ENCODE assay signal across 14 mouse cellular contexts in the genomic region with DNA sequence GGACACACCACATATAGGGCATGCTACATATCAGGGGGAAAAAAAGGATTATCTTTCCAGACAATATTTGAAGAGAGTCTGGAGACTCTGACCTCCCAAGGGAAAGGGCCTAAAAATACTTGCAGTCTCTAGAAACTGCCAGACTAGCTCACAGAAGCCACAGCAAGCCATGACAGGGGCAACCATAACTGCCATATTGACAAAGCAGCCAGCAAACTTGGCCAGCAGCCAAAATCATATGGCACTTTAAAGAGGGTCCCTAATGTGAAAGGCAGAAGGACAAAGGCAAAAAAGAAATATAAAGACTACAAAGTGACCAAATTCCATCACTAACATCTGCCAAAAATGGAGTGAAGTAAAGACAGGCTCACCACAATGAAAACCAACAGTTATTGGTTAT.
"Had no signal": no experiment of that assay in that cellular context is flagged by ENCODE, and none has a peak within 500 bp of the region (broad histone marks: within the 10 kb centered on the region; RNA-seq: fewer than 3 reads in every experiment).

No protein-coding gene starts in this region.

- H3K4me1 ChIP-seq: neural tube, embryonic 13.5 days had no signal

- DNase-seq: kidney, adult 9 months; kidney, postnatal 36 days; layer of hippocampus, adult 9-11 months; layer of hippocampus, postnatal 36 days; lung, adult 18-20 months; lung, postnatal 10 days; right cerebral cortex, adult 18-20 months; right cerebral cortex, postnatal 25 days; thymus, postnatal 36 days had no signal

- H3K27me3 ChIP-seq: limb, embryonic 13.5 days; midbrain, embryonic 13.5 days; neural tube, embryonic 13.5 days had no signal

- H3K9ac ChIP-seq: limb, embryonic 13.5 days; liver, embryonic 14.5 days; midbrain, embryonic 13.5 days; neural tube, embryonic 13.5 days had no signal

- H3K4me3 ChIP-seq: limb, embryonic 13.5 days; midbrain, embryonic 13.5 days; neural tube, embryonic 13.5 days had no signal

- H3K36me3 ChIP-seq: limb, embryonic 13.5 days; midbrain, embryonic 13.5 days; neural tube, embryonic 13.5 days had no signal

- H3K9me3 ChIP-seq: limb, embryonic 13.5 days; midbrain, embryonic 13.5 days; neural tube, embryonic 13.5 days had no signal

- H3K27ac ChIP-seq: kidney, postnatal 0 days; limb, embryonic 13.5 days; liver, embryonic 14.5 days; midbrain, embryonic 13.5 days; neural tube, embryonic 13.5 days had no signal

- H3K4me2 ChIP-seq: limb, embryonic 13.5 days; midbrain, embryonic 13.5 days; neural tube, embryonic 13.5 days had no signal
